Mouse (Mus musculus) embryo, embryonic 10.5 days (tissue): ENCODE measurements around the gene Them4.
"Not testable (repeated sequence)": the region's sequence is repeated elsewhere in the genome, so short reads cannot be mapped to it uniquely, and the experiment has no call there.

Experiments used
- DNase-seq: peaks from one replicate; pipeline ENCODE4 v3.0.0-alpha.2; 2015; ENCODE audit warnings: low spot score

Gene Them4

GRCm38 (mm10) chr3:94309633-94310363 lies at the start of gene Them4:
Gene Them4 (plus strand): TSS chr3:94310089.
- DNase-seq, result peak; percentile 95

- DNase-seq, result peak; percentile 55
Measured at GRCm38 (mm10) chr3:94260598-94260997, 49.3 kb upstream of the Them4 start.

- not testable (repeated sequence) for DNase-seq
Measured at GRCm38 (mm10) chr3:94263736-94264135, 46.2 kb upstream of the Them4 start, which contains the start of gene Gm4778. Gene Gm4778 (plus strand): TSS chr3:94264036.

- DNase-seq, result no peak
Measured at GRCm38 (mm10) chr3:94275991-94276390, 33.9 kb upstream of the Them4 start.

GRCm38 (mm10) chr3:94305457-94305856 lies 4.4 kb upstream of the Them4 start:
- no peak for DNase-seq

- DNase-seq, result no peak
Measured at GRCm38 (mm10) chr3:94306975-94307374, 2.9 kb upstream of the Them4 start.

- DNase-seq, result no peak
Measured at GRCm38 (mm10) chr3:94310491-94310890, 602 bp downstream of the Them4 start.

GRCm38 (mm10) chr3:94310911-94311310 lies 1.0 kb downstream of the Them4 start:
- no peak for DNase-seq

GRCm38 (mm10) chr3:94311376-94311775 lies 1.5 kb downstream of the Them4 start:
- DNase-seq, result no peak

GRCm38 (mm10) chr3:94328681-94329080 lies 18.8 kb downstream of the Them4 start:
- DNase-seq, result peak; percentile 18

- DNase-seq, result no peak
Measured at GRCm38 (mm10) chr3:94334442-94334841, 24.6 kb downstream of the Them4 start.

- DNase-seq, result no peak
Measured at GRCm38 (mm10) chr3:94338522-94338921, 28.6 kb downstream of the Them4 start.

GRCm38 (mm10) chr3:94341959-94342422 lies 32.1 kb downstream of the Them4 start, which contains the start of gene Them5:
Gene Them5 (plus strand): TSS chr3:94342099.
- no peak for DNase-seq

- DNase-seq, result no peak
Measured at GRCm38 (mm10) chr3:94342552-94342951, 32.7 kb downstream of the Them4 start.

- DNase-seq, result no peak
Measured at GRCm38 (mm10) chr3:94344182-94344581, 34.3 kb downstream of the Them4 start.

GRCm38 (mm10) chr3:94344897-94345296 lies 35.0 kb downstream of the Them4 start:
- no peak for DNase-seq

GRCm38 (mm10) chr3:94348146-94348545 lies 38.3 kb downstream of the Them4 start:
- DNase-seq, result no peak

GRCm38 (mm10) chr3:94360812-94361211 lies 50.9 kb downstream of the Them4 start:
- DNase-seq, result peak; percentile 56

GRCm38 (mm10) chr3:94362138-94362537 lies 52.2 kb downstream of the Them4 start, which contains the start of gene C2cd4d:
Gene C2cd4d (plus strand): TSS chr3:94362438.
- DNase-seq, result no peak

GRCm38 (mm10) chr3:94363291-94364153 lies 53.6 kb downstream of the Them4 start:
- DNase-seq, result peak; percentile 57

- DNase-seq, result peak; percentile 45
Measured at GRCm38 (mm10) chr3:94364154-94364526, 54.3 kb downstream of the Them4 start.

GRCm38 (mm10) chr3:94366761-94367160 lies 56.9 kb downstream of the Them4 start:
- DNase-seq, result peak; percentile 92

- no peak for DNase-seq
Measured at GRCm38 (mm10) chr3:94367511-94367910, 57.6 kb downstream of the Them4 start.
